Mouse (Mus musculus) splenic B cell, adult 2 months (primary cell): ENCODE results near the gene Cul7.
A peak's percentile ranks its signal among the peaks of the same experiment; 100 is the strongest.

Source experiments
- DNase-seq: peaks from one replicate; pipeline ENCODE4 v3.0.0-alpha.2; 2011; ENCODE audit warnings: low read depth, low spot score
- H3K27me3 ChIP-seq: 2 replicates; pipeline ENCODE4 v1.6.1; 2012; ENCODE audit warnings: mild to moderate bottlenecking, low read length, moderate library complexity, mixed read lengths; ENCODE audit not compliant: control insufficient read depth, poor library complexity, insufficient read depth, severe bottlenecking
- H3K36me3 ChIP-seq: 2 replicates; pipeline ENCODE4 v1.6.1; 2012; ENCODE audit warnings: mild to moderate bottlenecking, low read length, moderate library complexity, mixed read lengths; ENCODE audit not compliant: control insufficient read depth, poor library complexity, insufficient read depth, severe bottlenecking

The Cul7 gene

GRCm38 (mm10) chr17:46673850-46674529 lies 23.9 kb downstream of the Cul7 start, which contains the start of gene Rrp36:
Gene Rrp36 (minus strand): TSS chr17:46674352.
- peaks cover 10% of the 10 kb centered on the region for H3K36me3 ChIP-seq
- DNase-seq, result peak; percentile 92
- H3K27me3 ChIP-seq, result no peaks in the 10 kb centered on the region

DNA sequence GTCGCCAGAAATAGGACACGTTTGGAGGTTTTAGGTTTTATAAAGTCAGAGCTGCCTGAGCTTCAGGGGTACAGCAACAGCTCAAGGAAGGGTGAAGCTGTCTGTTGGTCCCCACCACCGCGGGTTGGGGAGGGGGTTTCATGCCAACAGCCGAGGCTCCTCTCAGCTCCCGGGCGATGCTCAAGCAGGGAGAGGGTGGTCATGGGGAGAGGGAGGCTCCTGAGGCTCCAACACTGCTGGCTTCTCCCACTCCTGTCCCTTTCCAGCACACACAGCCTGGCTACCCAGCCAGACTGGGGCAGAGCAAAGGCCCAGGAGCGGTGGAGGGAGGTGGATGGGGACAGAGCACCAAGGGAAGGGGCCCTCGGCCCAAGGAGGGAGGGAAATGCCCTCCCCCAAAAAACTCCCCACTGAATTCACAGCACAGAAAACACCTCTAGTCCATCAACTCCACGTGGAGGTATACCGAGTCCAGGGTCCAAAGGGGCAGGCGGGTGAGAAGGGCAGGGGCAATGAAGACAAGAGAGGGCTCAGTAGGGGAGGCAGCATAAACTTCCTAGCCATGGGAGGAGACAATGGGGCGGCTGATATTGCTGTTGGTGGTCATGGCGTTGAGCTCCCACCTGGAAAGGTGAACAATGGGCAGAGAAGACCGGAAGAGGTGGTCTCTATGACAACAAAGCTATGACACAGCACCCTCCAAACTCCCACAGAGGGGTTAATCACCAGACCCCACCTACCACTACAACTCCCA lies 24.6 kb downstream of the Cul7 start:
- Histone ChIP-seq H3K27me3 (no peaks in the 10 kb centered on the region), H3K36me3 (peaks cover 7% of the 10 kb centered on the region)
- no peak for DNase-seq

GRCm38 (mm10) chr17:46678416-46678815 lies 28.3 kb downstream of the Cul7 start, which contains the start of gene Mea1:
Gene Mea1 (plus strand): TSS chr17:46678793.
- Histone ChIP-seq H3K36me3 (peaks cover 2% of the 10 kb centered on the region), H3K27me3 (no peaks in the 10 kb centered on the region)
- DNase-seq, result no peak

DNA sequence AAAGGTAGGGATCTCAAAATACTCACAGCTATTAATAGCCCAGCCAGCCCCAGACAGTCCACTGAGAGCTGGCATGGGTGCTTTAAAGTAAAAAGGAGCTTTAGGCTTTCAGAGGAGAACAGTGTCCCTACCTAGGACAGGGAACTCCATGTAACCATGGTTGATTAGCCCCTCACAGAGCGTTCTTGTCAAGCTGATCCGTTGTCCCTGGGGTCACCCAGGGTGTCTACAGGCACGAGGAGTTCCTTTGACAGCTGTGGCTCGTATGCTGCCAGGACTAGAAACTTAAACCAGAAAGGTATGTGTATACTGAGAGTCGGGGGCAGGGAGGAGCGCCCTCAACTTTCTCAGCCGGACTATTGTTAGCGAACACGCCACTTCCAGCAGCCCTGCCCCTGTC lies 28.8 kb downstream of the Cul7 start:
- H3K27me3 ChIP-seq, result no peaks in the 10 kb centered on the region
- DNase-seq, result no peak

DNA sequence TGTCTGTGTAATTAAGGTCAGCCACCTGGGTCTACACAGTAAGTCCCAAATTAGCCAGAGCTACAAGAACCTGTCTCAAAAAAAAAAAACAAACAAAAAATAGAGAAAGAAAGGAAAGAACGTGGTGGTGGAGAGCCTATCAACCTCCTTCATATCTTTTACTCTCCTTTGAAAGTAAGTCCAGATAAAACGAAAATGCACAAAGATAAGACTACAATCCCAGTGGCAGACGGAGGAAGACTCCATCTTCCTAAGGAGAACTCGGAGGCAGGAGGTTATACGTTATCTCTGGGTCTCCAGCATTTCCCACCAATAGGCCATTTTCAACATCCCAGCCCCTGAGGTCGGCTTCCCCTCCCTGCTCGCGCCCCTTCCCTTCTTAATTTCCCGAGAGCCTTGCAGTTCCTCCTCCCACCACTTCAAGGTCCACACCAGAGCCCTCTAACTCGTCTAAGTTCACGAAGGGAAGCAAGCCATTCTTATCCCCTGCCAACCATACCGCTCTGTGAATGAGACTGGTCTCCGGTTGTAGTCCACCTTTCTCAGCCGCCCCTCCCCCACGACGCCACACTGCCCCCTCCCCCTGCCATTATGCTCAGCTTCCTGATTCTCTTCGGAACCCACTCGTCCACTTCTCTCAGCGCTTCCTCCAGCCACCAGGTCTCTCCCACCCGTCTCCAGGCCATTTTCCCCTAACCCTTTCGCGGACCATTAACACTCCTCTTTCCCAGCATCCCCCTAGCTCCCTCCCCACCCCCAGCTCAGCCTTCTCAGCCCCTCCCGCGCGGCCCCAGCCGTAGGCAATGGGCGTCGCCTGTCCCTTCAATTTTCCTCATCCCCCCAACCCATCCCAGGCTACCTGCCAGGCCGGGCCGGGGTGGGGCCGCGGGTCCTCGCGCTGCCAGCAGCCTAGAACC lies 30.0 kb downstream of the Cul7 start:
- peak; percentile 59 for DNase-seq
- no peaks in the 10 kb centered on the region for H3K27me3 ChIP-seq

More for the DNA sequence above, 28.8 kb downstream of the Cul7 start:
- H3K36me3 ChIP-seq, result peaks cover 2% of the 10 kb centered on the region

DNA sequence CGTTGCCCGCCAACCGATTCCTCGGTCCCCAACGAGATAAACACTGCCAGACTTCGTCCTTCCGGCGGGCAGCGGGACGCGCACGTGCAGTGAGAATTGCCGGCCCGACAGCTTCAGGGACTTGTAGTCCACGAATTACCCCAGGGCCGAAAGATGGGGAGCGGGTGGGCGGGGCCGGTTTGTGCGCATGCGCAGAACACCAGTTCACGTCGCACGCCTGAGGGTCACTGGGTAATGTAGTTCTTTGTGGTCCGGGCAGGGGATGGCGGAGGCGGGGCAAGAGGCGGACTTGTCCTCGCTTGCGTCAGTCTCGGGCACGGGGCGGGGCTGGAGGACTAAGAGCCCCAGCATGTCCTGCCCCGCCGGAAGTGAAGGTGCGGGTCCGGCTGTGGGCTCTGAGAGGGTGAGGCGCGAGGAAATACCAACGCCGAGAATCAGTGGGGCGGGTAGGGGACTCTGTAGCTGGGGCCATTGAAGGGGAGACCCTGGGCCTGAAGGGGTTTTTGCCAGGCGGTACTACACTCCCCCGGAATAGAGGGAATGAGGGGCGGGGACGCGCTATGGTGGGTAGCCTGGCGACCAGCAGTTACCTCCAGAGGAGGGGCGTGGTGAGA lies 30.7 kb downstream of the Cul7 start, which contains the start of gene Klhdc3:
Gene Klhdc3 (minus strand): TSS at position 155 of the 614 bp plus-strand sequence.
- DNase-seq, result peak; percentile 99
- Histone ChIP-seq H3K36me3 (peaks cover 3% of the 10 kb centered on the region), H3K27me3 (no peaks in the 10 kb centered on the region)

More for the DNA sequence above, 30.0 kb downstream of the Cul7 start:
- peaks cover 2% of the 10 kb centered on the region for H3K36me3 ChIP-seq

DNA sequence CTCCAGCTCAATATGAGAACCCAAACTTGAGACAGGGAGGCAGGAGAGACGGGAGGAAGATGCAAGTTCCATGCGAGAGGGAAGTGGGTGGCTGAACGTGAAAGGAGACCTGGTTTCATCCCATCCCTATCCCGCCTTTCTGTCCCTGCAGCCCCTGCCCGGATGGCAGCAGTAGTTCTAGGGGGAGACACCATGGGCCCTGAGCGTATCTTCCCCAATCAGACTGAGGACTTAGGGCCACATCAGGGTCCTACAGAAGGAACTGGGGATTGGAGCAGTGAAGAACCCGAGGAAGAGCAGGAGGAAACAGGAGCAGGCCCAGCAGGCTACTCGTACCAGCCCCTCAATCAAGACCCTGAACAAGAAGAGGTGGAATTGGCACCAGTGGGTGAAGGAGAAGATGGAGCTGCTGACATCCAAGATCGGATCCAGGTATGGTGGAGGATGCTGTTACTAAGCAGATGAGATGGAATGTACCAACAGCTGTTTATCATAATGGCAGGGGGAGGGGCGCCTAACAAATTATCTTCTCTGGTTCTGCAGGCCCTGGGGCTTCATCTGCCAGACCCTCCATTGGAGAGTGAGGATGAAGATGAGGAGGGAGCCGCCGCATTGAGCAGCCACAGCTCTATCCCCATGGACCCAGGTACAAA lies 31.5 kb downstream of the Cul7 start:
- no peaks in the 10 kb centered on the region for H3K27me3 ChIP-seq
- H3K36me3 ChIP-seq, result peaks cover 5% of the 10 kb centered on the region
- no peak for DNase-seq

- peaks cover 4% of the 10 kb centered on the region for H3K36me3 ChIP-seq
- DNase-seq, result no peak
- H3K27me3 ChIP-seq, result no peaks in the 10 kb centered on the region
Measured at GRCm38 (mm10) chr17:46682654-46683389, 32.7 kb downstream of the Cul7 start.

DNA sequence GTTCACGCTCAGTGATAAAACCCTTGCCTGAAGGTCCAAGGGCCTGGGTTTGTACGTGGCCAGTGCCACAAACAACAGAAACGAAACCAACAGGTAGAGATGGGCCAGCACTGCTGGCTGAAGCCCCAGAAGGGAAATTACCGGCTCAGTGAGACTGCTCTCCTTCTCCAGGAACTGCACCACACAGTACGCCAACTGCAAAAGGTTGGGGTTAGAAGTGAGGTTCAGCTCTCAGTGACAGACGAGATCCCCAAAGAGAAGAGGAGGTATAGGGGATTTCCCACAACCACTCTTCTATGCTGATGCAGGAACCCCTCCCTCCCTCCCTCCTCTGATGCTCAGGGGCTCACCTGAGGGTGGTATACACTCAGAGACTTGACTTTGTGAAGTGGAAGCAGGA lies 35.8 kb downstream of the Cul7 start:
- no peak for DNase-seq
- no peaks in the 10 kb centered on the region for H3K27me3 ChIP-seq
- H3K36me3 ChIP-seq, result peaks cover 4% of the 10 kb centered on the region

DNA sequence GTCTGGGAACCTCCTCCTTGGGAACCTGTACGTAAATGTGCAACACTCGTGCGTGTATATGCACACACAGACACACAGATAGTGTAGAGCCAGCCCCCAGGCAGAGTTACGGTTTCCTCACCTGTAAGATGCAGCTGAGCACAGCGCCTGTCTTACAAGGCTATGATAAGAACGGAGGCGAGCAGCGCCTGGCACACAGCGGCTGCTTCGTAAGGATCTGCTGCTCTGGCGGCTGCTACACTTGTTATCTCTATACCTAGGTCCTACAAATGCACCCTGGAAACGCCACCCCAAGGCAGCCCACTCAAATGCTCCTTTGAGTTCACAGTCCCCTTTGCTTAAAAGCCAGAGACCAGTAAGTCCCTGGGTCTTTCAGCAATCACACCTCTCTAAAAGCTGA lies 40.5 kb downstream of the Cul7 start:
- Histone ChIP-seq H3K36me3 (peaks cover 4% of the 10 kb centered on the region), H3K27me3 (no peaks in the 10 kb centered on the region)
- DNase-seq, result no peak

DNA sequence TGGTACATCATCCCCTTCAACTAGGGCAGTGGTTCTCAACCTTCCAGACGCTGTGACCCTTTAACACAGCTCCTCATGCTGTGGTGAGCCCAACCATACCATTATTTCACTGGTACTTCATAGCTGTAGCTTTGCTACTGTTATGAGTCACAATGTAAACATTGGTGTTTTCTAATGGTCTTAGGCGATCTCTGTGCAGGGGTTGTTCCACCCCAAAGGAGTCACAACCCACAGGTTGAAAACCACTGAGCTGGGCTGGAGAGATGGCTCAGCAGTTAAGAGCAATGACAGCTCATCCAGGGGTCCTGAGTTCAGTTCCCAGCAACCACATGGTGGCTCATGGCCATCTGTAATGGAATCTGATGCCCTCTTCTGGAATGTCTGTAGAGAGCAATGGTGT lies 41.3 kb downstream of the Cul7 start:
- peaks cover 1% of the 10 kb centered on the region for H3K36me3 ChIP-seq
- no peaks in the 10 kb centered on the region for H3K27me3 ChIP-seq
- no peak for DNase-seq

- Histone ChIP-seq H3K27me3 (no peaks in the 10 kb centered on the region), H3K36me3 (no peaks in the 10 kb centered on the region; the same call in 1 of the 2 replicates)
- DNase-seq, result no peak
Measured at GRCm38 (mm10) chr17:46694517-46695063, 44.5 kb downstream of the Cul7 start.

DNA sequence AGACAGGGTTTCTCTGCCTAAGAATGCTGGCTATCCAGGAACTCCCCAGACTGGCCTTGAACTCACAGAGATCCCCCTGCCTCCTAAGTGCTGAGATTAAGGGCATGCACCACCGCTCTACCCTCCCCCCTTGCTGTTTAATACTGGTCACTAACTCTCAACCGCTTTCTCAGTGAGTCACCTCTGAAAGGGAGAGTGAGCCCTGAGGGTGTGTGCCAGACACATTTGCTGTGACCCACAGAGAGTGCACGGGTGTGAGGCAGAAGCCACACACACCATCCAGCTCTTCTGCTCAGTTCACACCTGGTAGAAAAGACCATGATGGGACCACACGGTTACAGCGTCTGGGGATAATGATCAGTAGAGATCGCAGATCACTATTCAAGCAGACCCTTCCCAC lies 48.4 kb downstream of the Cul7 start:
- no peak for DNase-seq
- H3K27me3 ChIP-seq, result no peaks in the 10 kb centered on the region
- no peaks in the 10 kb centered on the region for H3K36me3 ChIP-seq
